Mouse (Mus musculus): ENCODE measurements around the gene Gpr27. TPM values are rescaled to one million over a fixed set of nuclear protein-coding genes. Genes with fewer than 3 reads are reported as not detected.
A peak's percentile ranks its signal among the peaks of the same experiment; 100 is the strongest.

Gpr27 gene
- polyA plus RNA-seq, 1 experiment, result not detected

DNA sequence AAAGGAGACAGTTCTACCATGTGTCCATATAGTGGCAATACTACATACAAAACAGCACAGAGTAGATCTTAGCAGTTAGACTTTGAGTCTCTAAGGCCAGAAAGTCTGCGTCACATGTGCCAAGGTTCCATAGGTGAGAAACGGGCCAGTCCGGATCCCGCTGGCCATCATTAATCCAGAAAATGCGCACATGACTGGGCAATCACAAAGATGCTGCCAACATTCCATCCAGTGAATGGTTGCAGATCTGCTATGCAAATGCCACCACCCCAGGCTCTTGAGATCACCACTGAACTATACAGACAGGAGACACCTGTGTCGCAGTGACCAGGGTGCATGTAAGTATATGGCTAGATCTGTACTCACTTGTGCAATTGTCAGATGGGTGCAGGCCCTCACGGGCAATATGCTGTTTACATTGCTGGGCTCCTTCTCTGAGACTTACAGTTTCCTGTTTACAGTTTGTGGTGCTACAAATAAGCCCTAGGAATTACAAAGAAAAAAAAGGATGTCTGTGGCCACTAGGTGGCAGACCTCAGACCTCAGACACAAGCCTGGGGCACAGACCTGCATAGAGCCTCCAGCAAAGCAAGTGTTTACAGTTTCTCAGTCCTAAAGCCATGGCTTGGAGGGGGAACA, 21.9 kb upstream of the Gpr27 start:
- WGBS, result 31% methylated on average over 7 of the region's 7 CpGs
- no peak overlapping the region for H3K4me3 ChIP-seq (ENCODE audit: insufficient read depth, low read depth, low read length)
- TF ChIP-seq POLR2A (IDR thresholded peaks at IDR 0.05; ENCODE audit: insufficient read depth, low read depth, low read length) (no peak), CTCF (IDR thresholded peaks at IDR 0.05; ENCODE audit: insufficient read depth, low read depth, low read length) (no peak)
- peaks cover 20% of the 10 kb centered on the region for H3K4me1 ChIP-seq (ENCODE audit: control insufficient read depth, insufficient read depth, low read length)
- peak overlapping the region; percentile 88 for H3K27ac ChIP-seq (ENCODE audit: insufficient read depth, low read depth, low read length)

- TF ChIP-seq CTCF (IDR thresholded peaks at IDR 0.05; ENCODE audit: insufficient read depth, low read depth, low read length) (no peak), POLR2A (IDR thresholded peaks at IDR 0.05; ENCODE audit: insufficient read depth, low read depth, low read length) (no peak)
- Histone ChIP-seq H3K4me1 (ENCODE audit: control insufficient read depth, insufficient read depth, low read length) (peaks cover 19% of the 10 kb centered on the region), H3K4me3 (ENCODE audit: insufficient read depth, low read depth, low read length) (no peak overlapping the region), H3K27ac (ENCODE audit: insufficient read depth, low read depth, low read length) (0 out of 2 replicates have a peak overlapping the region, but pooled peaks have one; percentile 15)
- 78% methylated on average over 3 of the region's 3 CpGs for WGBS
Observed at GRCm38 (mm10) chr6:99671768-99672167, 20.7 kb upstream of the Gpr27 start.

GRCm38 (mm10) chr6:99674482-99674881, 18.0 kb upstream of the Gpr27 start:
- no peak for TF ChIP-seq POLR2A (IDR thresholded peaks at IDR 0.05; ENCODE audit: insufficient read depth, low read depth, low read length)
- no peak for TF ChIP-seq CTCF (IDR thresholded peaks at IDR 0.05; ENCODE audit: insufficient read depth, low read depth, low read length)
- no peak overlapping the region for H3K4me3 ChIP-seq (ENCODE audit: insufficient read depth, low read depth, low read length)
- 76% methylated on average over 4 of the region's 4 CpGs for WGBS
- peaks cover 13% of the 10 kb centered on the region for H3K4me1 ChIP-seq (ENCODE audit: control insufficient read depth, insufficient read depth, low read length)
- no peak overlapping the region for H3K27ac ChIP-seq (ENCODE audit: insufficient read depth, low read depth, low read length)

- Histone ChIP-seq H3K4me1 (ENCODE audit: control insufficient read depth, insufficient read depth, low read length) (peaks cover 7% of the 10 kb centered on the region), H3K27ac (ENCODE audit: insufficient read depth, low read depth, low read length) (no peak overlapping the region), H3K4me3 (ENCODE audit: insufficient read depth, low read depth, low read length) (no peak overlapping the region)
- no peak for TF ChIP-seq POLR2A (IDR thresholded peaks at IDR 0.05; ENCODE audit: insufficient read depth, low read depth, low read length)
- no peak for TF ChIP-seq CTCF (IDR thresholded peaks at IDR 0.05; ENCODE audit: insufficient read depth, low read depth, low read length)
- WGBS, result 88% methylated on average over 8 of the region's 8 CpGs
Observed at GRCm38 (mm10) chr6:99677325-99677724, 15.2 kb upstream of the Gpr27 start.

DNA sequence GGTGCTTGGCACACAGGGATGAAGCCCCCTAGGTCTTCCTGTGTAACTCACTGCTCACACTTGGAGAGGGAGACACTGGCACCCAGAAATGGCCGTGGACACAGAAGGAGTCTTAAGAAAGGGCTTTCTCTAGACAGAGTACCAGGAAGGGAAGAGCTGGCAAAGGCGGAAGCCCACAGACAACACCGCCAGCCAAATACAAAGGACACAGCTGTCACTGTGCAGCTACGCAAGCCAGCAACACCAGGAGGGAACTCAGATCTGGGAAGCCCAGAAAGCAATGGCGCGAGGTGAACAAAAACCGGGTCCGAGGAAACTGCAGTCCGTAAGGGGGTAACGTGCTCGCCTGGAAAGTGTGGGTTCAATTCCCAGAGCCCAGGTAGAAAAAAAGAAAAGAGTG, 14.4 kb upstream of the Gpr27 start:
- 48% methylated on average over 11 of the region's 11 CpGs for WGBS
- Histone ChIP-seq H3K4me3 (ENCODE audit: insufficient read depth, low read depth, low read length) (peak overlapping the region; percentile 0; the same call in 1 of the 2 replicates), H3K4me1 (ENCODE audit: control insufficient read depth, insufficient read depth, low read length) (peaks cover 7% of the 10 kb centered on the region), H3K27ac (ENCODE audit: insufficient read depth, low read depth, low read length) (0 out of 2 replicates have a peak overlapping the region, but pooled peaks have one; percentile 31)
- TF ChIP-seq POLR2A (IDR thresholded peaks at IDR 0.05; ENCODE audit: insufficient read depth, low read depth, low read length) (no peak), CTCF (IDR thresholded peaks at IDR 0.05; ENCODE audit: insufficient read depth, low read depth, low read length) (no peak)

- TF ChIP-seq POLR2A (IDR thresholded peaks at IDR 0.05; ENCODE audit: insufficient read depth, low read depth, low read length) (no peak), CTCF (IDR thresholded peaks at IDR 0.05; ENCODE audit: insufficient read depth, low read depth, low read length) (no peak)
- 96% methylated on average over 5 of the region's 5 CpGs for WGBS
- Histone ChIP-seq H3K4me3 (ENCODE audit: insufficient read depth, low read depth, low read length) (no peak overlapping the region), H3K4me1 (ENCODE audit: control insufficient read depth, insufficient read depth, low read length) (no peaks in the 10 kb centered on the region), H3K27ac (ENCODE audit: insufficient read depth, low read depth, low read length) (no peak overlapping the region)
Observed at GRCm38 (mm10) chr6:99683974-99684373, 8.5 kb upstream of the Gpr27 start.

- WGBS, result 65% methylated on average over 5 of the region's 5 CpGs
- H3K4me3 ChIP-seq (ENCODE audit: insufficient read depth, low read depth, low read length), result no peak overlapping the region
- no peaks in the 10 kb centered on the region for H3K4me1 ChIP-seq (ENCODE audit: control insufficient read depth, insufficient read depth, low read length)
- TF ChIP-seq CTCF (IDR thresholded peaks at IDR 0.05; ENCODE audit: insufficient read depth, low read depth, low read length), result peak; percentile 29; the same call in 1 of the 2 replicates
- TF ChIP-seq POLR2A (IDR thresholded peaks at IDR 0.05; ENCODE audit: insufficient read depth, low read depth, low read length), result no peak
- H3K27ac ChIP-seq (ENCODE audit: insufficient read depth, low read depth, low read length), result no peak overlapping the region
Observed at GRCm38 (mm10) chr6:99684899-99685298, 7.6 kb upstream of the Gpr27 start.

GRCm38 (mm10) chr6:99688513-99688912, 4.0 kb upstream of the Gpr27 start:
- Histone ChIP-seq H3K27ac (ENCODE audit: insufficient read depth, low read depth, low read length) (no peak overlapping the region), H3K4me1 (ENCODE audit: control insufficient read depth, insufficient read depth, low read length) (peaks cover 2% of the 10 kb centered on the region; the same call in 1 of the 2 replicates), H3K4me3 (ENCODE audit: insufficient read depth, low read depth, low read length) (no peak overlapping the region)
- WGBS, result 87% methylated on average over 6 of the region's 6 CpGs
- TF ChIP-seq CTCF (IDR thresholded peaks at IDR 0.05; ENCODE audit: insufficient read depth, low read depth, low read length), result no peak
- no peak for TF ChIP-seq POLR2A (IDR thresholded peaks at IDR 0.05; ENCODE audit: insufficient read depth, low read depth, low read length)

DNA sequence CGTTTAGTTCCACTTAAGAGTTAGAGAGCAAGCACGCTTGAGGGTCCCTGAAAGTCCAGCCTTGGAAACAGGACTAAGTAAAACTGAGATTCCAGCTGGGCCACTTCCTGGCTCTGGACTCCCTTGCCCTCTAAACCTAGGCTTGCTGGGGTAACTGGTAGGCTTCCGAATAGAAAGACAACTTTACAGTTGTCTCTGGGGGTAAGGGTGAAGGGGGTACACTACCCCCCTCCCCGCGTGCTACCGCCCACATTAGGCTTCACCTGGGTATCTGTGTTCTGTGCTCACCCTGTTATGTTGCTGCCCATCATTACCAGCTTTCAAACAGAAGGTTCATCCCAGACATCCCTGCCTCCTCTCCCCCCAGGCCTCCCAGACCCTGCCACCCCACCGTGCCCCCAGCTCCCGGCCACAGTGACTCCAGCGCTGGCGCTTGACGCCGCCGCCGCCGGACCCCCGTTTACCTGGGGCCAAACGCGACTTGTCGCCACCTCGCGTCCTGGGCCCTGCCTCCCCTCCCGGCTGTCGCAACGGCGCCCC, 743 bp upstream of the Gpr27 start:
- peak overlapping the region; percentile 97 for H3K4me3 ChIP-seq (ENCODE audit: insufficient read depth, low read depth, low read length)
- H3K27ac ChIP-seq (ENCODE audit: insufficient read depth, low read depth, low read length), result peak overlapping the region; percentile 95
- peaks cover 12% of the 10 kb centered on the region for H3K4me1 ChIP-seq (ENCODE audit: control insufficient read depth, insufficient read depth, low read length)
- TF ChIP-seq CTCF (IDR thresholded peaks at IDR 0.05; ENCODE audit: insufficient read depth, low read depth, low read length), result no peak
- no peak for TF ChIP-seq POLR2A (IDR thresholded peaks at IDR 0.05; ENCODE audit: insufficient read depth, low read depth, low read length)
- 7% methylated on average over 25 of the region's 25 CpGs for WGBS

All from olfactory bulb, adult 2 months (tissue).